Mouse (Mus musculus) bone marrow, adult 2 months (tissue): ENCODE data around the gene Pcdh9.

Experiments used
- CTCF ChIP-seq: fragments of 200-500 bp; IDR thresholded peaks from 2 replicates; pipeline ENCODE4 v1.5.1; 2011; ENCODE audit warnings: low read length, control low read depth; ENCODE audit not compliant: control insufficient read depth, insufficient read depth
- POLR2A ChIP-seq: fragments of 200-500 bp; IDR thresholded peaks from 2 replicates; pipeline ENCODE4 v1.6.1; 2011; ENCODE audit warnings: low read depth, mild to moderate bottlenecking, control low read depth, low read length, borderline replicate concordance; ENCODE audit not compliant: control insufficient read depth

DNA sequence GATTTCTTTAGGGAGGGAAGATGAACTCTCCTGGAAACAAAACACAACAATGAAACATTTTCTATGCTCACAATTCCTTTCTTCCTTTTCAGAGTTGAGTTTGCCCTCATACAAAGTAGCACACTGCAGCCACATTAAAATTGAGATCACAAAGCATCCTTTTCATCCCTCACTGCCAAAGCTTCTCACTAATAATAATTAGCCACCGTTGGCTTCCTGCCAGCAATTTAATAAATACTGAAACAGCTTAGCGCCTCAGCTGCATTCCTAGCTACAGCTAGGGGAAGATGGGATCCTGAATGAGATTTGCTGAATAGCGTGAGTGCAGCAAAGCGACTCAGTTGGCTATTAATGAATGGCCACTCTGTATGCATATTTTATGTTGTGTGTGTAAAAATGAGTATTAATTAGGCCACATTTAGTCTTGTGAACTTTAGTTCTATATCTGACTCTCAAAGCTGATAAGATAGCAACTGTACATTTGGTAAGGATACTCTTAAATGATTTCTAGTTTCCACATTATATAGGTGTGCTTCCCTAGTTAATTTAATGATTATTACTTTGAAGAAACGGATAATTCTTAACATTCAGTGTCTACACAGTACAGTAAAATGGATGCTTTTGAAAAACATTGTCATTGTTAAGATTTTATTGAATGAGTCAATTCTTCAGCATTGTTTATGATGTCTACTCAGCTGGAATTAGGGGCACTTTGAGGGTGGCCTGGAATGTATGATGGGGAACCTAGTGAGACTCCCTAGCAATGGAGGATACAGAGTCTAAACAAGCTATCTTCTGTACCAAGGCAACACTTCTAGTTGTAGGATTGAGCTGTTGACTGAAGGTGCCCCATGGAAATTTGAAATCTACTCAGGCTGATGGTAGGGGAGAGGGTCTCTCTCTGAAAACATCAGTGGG, 881.1 kb downstream of the Pcdh9 start:
- TF ChIP-seq CTCF (no peak), POLR2A (no peak)
